8 mouse cellular contexts compared by ENCODE assay signal in genomic region chr5:24684578-24685365, GRCm38 (mm10). TPM values are rescaled to one million over a fixed set of nuclear protein-coding genes. Genes with fewer than 3 reads are reported as not detected.
DNase-seq lines count a peak whose midpoint lies in the region; ATAC-seq and TF ChIP-seq lines count a peak whose summit lies in the region.

No protein-coding gene starts in this region.

- no peak for TF ChIP-seq CTCF in bone marrow, adult 2 months (IDR thresholded peaks at IDR 0.05; ENCODE audit: control insufficient read depth, insufficient read depth, low read length)
- TF ChIP-seq CTCF in heart, postnatal 0 days (IDR thresholded peaks at IDR 0.05; ENCODE audit: low read depth): 0 out of 2 replicates have a peak, but pooled peaks have one; percentile 1

- TF ChIP-seq POLR2A in bone marrow, adult 2 months (IDR thresholded peaks at IDR 0.05; ENCODE audit: borderline replicate concordance, control insufficient read depth, low read depth, low read length): no peak

- TF ChIP-seq EP300 in heart, postnatal 0 days (IDR thresholded peaks at IDR 0.05; ENCODE audit: low read depth): no peak

- peak overlapping the region; percentile 62 for H3K9ac ChIP-seq in heart, postnatal 0 days (replicated peaks; ENCODE audit: low read depth, low read length)
- peak overlapping the region; percentile 25; the same call in 1 of the 2 replicates for H3K9ac ChIP-seq in neural tube, embryonic 14.5 days (replicated peaks; ENCODE audit: low read depth, low read length)

- ATAC-seq in heart, postnatal 0 days (ENCODE audit: insufficient read depth, low read depth): no peak
- peak; percentile 49 for ATAC-seq in neural tube, embryonic 14.5 days (ENCODE audit: low read depth)

- H3K27ac ChIP-seq in bone marrow, adult 2 months (ENCODE audit: control insufficient read depth, insufficient read depth, low read depth, low read length, poor library complexity): peak overlapping the region; percentile 72
- H3K27ac ChIP-seq in heart, postnatal 0 days (ENCODE audit: low read depth): peak overlapping the region; percentile 99
- H3K27ac ChIP-seq in neural tube, embryonic 14.5 days (ENCODE audit: low read depth, low read length): peak overlapping the region; percentile 91

- peaks cover 10% of the 10 kb centered on the region for H3K36me3 ChIP-seq in heart, postnatal 0 days (replicated peaks; ENCODE audit: control insufficient read depth, insufficient read depth, low read length)
- H3K36me3 ChIP-seq in neural tube, embryonic 14.5 days (ENCODE audit: control insufficient read depth, insufficient read depth, low read length): peaks cover 3% of the 10 kb centered on the region

- H3K4me3 ChIP-seq in bone marrow, adult 2 months (replicated peaks; ENCODE audit: control insufficient read depth, low read depth, low read length): peak overlapping the region; percentile 63
- H3K4me3 ChIP-seq in heart, postnatal 0 days (ENCODE audit: low read depth, low read length): peak overlapping the region; percentile 90
- peak overlapping the region; percentile 71 for H3K4me3 ChIP-seq in neural tube, embryonic 14.5 days (ENCODE audit: low read depth, low read length)

- H3K9me3 ChIP-seq in heart, postnatal 0 days (replicated peaks; ENCODE audit: control insufficient read depth, low read length): no peaks in the 10 kb centered on the region
- H3K9me3 ChIP-seq in neural tube, embryonic 14.5 days (ENCODE audit: control insufficient read depth, low read length): no peaks in the 10 kb centered on the region

- peaks cover 1% of the 10 kb centered on the region; the same call in 1 of the 2 replicates for H3K4me1 ChIP-seq in bone marrow, adult 2 months (ENCODE audit: control insufficient read depth, insufficient read depth, low read length)
- 0 out of 2 replicates have a peak, but pooled peaks cover 4% of the 10 kb centered on the region for H3K4me1 ChIP-seq in heart, postnatal 0 days (ENCODE audit: control insufficient read depth, insufficient read depth)
- H3K4me1 ChIP-seq in neural tube, embryonic 14.5 days (ENCODE audit: control insufficient read depth, insufficient read depth, low read length): peaks cover 12% of the 10 kb centered on the region

- WGBS in bone marrow, adult 2 months: 31% methylated on average over 16 of the region's 16 CpGs
- 17% methylated on average over 16 of the region's 16 CpGs for WGBS in heart, postnatal 0 days
- WGBS in neural tube, embryonic 14.5 days: 26% methylated on average over 16 of the region's 16 CpGs

- DNase-seq in ES-CJ7 (ENCODE audit: low read depth, low spot score): peak; percentile 79
- DNase-seq in fibroblast of lung, adult 2 months (ENCODE audit: low read depth): peak; percentile 81
- DNase-seq in heart, postnatal 0 days (ENCODE audit: low spot score): peak; percentile 36
- DNase-seq in layer of hippocampus, adult 8-10 months (ENCODE audit: low spot score in 2 of 2): peak; percentile 78 to 84
- peak; percentile 37 to 48 for DNase-seq in lung, adult 18-20 months
- peak; percentile 13 for DNase-seq in thymus, postnatal 25 days

- peak overlapping the region; percentile 76 for H3K4me2 ChIP-seq in heart, postnatal 0 days (ENCODE audit: low read depth, low read length)
- H3K4me2 ChIP-seq in neural tube, embryonic 14.5 days (ENCODE audit: low read depth, low read length): peak overlapping the region; percentile 58

- no peaks in the 10 kb centered on the region for H3K27me3 ChIP-seq in heart, postnatal 0 days (ENCODE audit: control insufficient read depth, insufficient read depth, low read length)
- no peaks in the 10 kb centered on the region for H3K27me3 ChIP-seq in neural tube, embryonic 14.5 days (ENCODE audit: control insufficient read depth, insufficient read depth, low read length)

RNA-seq across cellular contexts. Expression of gene Nub1, which starts 0.6 kb away (rescaled TPM):
- 17.7 and 35.7 TPM in 2 replicates for polyA plus RNA-seq in bone marrow, adult 2 months (2011; ENCODE audit: insufficient read depth, insufficient read length, low replicate concordance, missing spikeins)
- total RNA-seq in heart, postnatal 0 days (2014; rRNA removed; ENCODE audit: low replicate concordance): 20.4 and 25.6 TPM in 2 replicates
- polyA plus RNA-seq in heart, postnatal 0 days (2015; fragmentation: Nextera tagmentation; extraction: Ambion mirVana): 19.5 and 21.3 TPM in 2 replicates
- total RNA-seq in layer of hippocampus, adult 8-10 months (2022): 10 to 100 TPM; 68.8 to 75.2 (median 73.1) TPM
- polyA plus RNA-seq in neural tube, embryonic 14.5 days (2014; fragmentation: Nextera tagmentation; extraction: Ambion mirVana): 56.2 and 57.9 TPM in 2 replicates

RNA-seq across cellular contexts. Expression of gene Wdr86, which starts 45.8 kb away (rescaled TPM):
- polyA plus RNA-seq in bone marrow, adult 2 months (2011; ENCODE audit: insufficient read depth, insufficient read length, low replicate concordance, missing spikeins): 3.8 and 9.1 TPM in 2 replicates
- 3.4 and 5.1 TPM in 2 replicates for total RNA-seq in heart, postnatal 0 days (2014; rRNA removed; ENCODE audit: low replicate concordance)
- 2.7 and 2.8 TPM in 2 replicates for polyA plus RNA-seq in heart, postnatal 0 days (2015; fragmentation: Nextera tagmentation; extraction: Ambion mirVana)
- total RNA-seq in layer of hippocampus, adult 8-10 months (2022): 1 to 10 TPM in 2 of 4 experiments, under 1 TPM in 2; 0.37 to 1.2 (median 1.00) TPM
- polyA plus RNA-seq in neural tube, embryonic 14.5 days (2014; fragmentation: Nextera tagmentation; extraction: Ambion mirVana): 1.2 and 5.3 TPM in 2 replicates

Comparison
In these comparisons a context has a peak if more than half of its experiments do, and no peak if none do; other contexts are left out.
1. DNase-seq: peak in every context shown above with its lines; median percentile 81 in fibroblast of lung, adult 2 months; 81 in layer of hippocampus, adult 8-10 months; 79 in ES-CJ7; 42 in lung, adult 18-20 months; 36 in heart, postnatal 0 days; 13 in thymus, postnatal 25 days.